Mouse (Mus musculus): ENCODE data around the gene Hmcn2.

DNA sequence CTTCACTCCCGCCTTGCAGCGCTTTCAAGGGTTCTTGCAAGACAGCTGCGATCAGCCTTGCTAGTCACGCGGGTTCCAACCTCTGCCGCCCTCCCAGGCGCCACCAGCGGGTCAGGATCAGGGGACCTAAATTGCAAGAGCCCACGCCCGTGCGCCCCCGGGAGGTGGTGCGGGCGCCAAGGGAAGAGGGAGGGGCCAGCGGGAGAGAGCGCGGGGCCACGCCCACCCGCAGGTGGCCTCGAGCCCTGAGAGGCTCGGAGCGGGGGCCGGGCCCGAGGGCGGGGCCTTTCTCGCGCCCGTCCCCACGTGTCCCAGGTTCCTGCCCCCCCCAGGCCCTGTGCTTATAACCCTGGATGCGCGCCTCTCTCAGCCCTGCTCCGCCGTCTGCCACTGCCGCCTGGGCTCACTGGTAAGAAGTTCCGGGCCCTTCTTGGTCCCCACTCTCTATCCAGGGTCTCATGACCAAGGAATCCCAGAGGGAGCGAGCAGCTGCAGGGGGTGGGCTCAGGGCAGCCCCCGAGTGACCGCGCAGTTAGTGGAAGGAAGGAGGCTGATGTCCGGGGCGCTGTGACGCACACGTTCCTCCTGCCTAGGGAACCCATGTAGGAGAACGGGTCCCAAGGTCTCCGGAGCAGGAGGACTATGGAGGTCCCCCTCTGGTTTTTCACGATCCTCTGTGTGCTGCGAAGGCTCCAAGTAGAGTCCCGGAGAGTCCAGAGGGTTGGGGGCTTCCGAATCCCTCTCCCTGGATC lies 155.9 kb downstream of the Hmcn2 start, which contains the start of gene Ass1:
- TF ChIP-seq EP300 (IDR thresholded peaks at IDR 0.05; ENCODE audit: insufficient read depth, low read depth, low read length) (no peak), POLR2A (IDR thresholded peaks at IDR 0.05; ENCODE audit: insufficient read depth, low read depth, low read length) (peak; percentile 56), CTCF (IDR thresholded peaks at IDR 0.05) (peak; percentile 63)

Data from heart, adult 2 months (tissue).